Mouse (Mus musculus) embryonic fibroblast, embryonic 13.5 days (primary cell): Measurements from ENCODE around the gene Myo1b.

ENCODE experiments used
- CTCF ChIP-seq: IDR thresholded peaks from 2 replicates; pipeline ENCODE4 v1.5.1; 2011; ENCODE audit warnings: mild to moderate bottlenecking, control low read depth, low read length, moderate library complexity, borderline replicate concordance; ENCODE audit not compliant: insufficient read depth
- POLR2A ChIP-seq: IDR thresholded peaks from 2 replicates; pipeline ENCODE4 v1.6.1; 2011; ENCODE audit warnings: low read depth, mild to moderate bottlenecking, control low read depth, low read length, moderate library complexity

GRCm38 (mm10) chr1:51778241-51778640, 137.6 kb downstream of the Myo1b start:
- TF ChIP-seq CTCF (no peak), POLR2A (no peak)
